15 mouse cellular contexts compared by ENCODE assay signal in the genomic region with DNA sequence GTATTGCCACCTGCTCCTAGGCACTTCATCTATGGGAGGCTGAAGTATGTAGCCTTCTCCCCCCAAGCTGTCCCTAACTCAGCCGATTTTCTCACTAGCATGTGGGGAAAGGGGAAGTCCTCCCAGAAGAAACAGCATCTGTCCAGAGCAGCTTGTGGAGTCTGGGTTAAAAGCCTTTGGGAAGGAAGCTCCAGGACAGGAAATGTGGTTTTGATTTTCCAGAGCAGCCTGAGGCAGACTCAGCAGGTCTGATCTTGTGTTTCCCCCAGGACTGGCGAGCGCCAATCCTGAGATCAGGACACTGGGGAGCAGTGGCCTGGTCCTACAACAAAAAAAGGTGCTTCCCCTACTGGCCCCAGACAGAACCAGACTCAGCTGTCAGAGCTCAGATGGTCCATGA. TPM values are rescaled to one million over a fixed set of nuclear protein-coding genes. Genes with fewer than 3 reads are reported as not detected.
A peak's percentile ranks its signal among the peaks of the same experiment; 100 is the strongest.
DNase-seq lines count a peak whose midpoint lies in the region; ATAC-seq and TF ChIP-seq lines count a peak whose summit lies in the region.
"Had no signal": no experiment of that assay in that cellular context is flagged by ENCODE, and none has a peak within 500 bp of the region (broad histone marks: within the 10 kb centered on the region; RNA-seq: fewer than 3 reads in every experiment).

No protein-coding gene starts in this region.

- in situ Hi-C loops in Patski (cut with MboI; ENCODE audit: low pct_unique_long_range_greater_than_20kb), result no loop called here

- no peak overlapping the region for H3K9ac ChIP-seq in forebrain, embryonic 15.5 days (replicated peaks)
- no peak overlapping the region for H3K9ac ChIP-seq in limb, embryonic 12.5 days (replicated peaks)
- no peak overlapping the region for H3K9ac ChIP-seq in kidney, embryonic 14.5 days (ENCODE audit: low read depth, low read length)
- H3K9ac ChIP-seq: lung, embryonic 15.5 days had no signal

- peak overlapping the region; percentile 62 for H3K27ac ChIP-seq in gastrocnemius, adult 2 months
- H3K27ac ChIP-seq in forebrain, embryonic 15.5 days (replicated peaks), result peak overlapping the region; percentile 79; the same call in 1 of the 2 replicates
- peak overlapping the region; percentile 79 for H3K27ac ChIP-seq in limb, embryonic 12.5 days
- H3K27ac ChIP-seq in kidney, embryonic 14.5 days (ENCODE audit: low read depth, low read length), result no peak overlapping the region
- H3K27ac ChIP-seq: lung, embryonic 15.5 days had no signal

- no peaks in the 10 kb centered on the region for H3K27me3 ChIP-seq in Patski
- no peaks in the 10 kb centered on the region for H3K27me3 ChIP-seq in forebrain, embryonic 15.5 days
- no peaks in the 10 kb centered on the region for H3K27me3 ChIP-seq in limb, embryonic 12.5 days
- H3K27me3 ChIP-seq in kidney, embryonic 14.5 days (ENCODE audit: control insufficient read depth, insufficient read depth, low read length), result no peaks in the 10 kb centered on the region; the same call in 1 of the 2 replicates

- H3K4me3 ChIP-seq in gastrocnemius, adult 2 months, result no peak overlapping the region
- no peak overlapping the region for H3K4me3 ChIP-seq in forebrain, embryonic 15.5 days
- no peak overlapping the region for H3K4me3 ChIP-seq in limb, embryonic 12.5 days (replicated peaks)
- H3K4me3 ChIP-seq in kidney, embryonic 14.5 days (ENCODE audit: low read length), result no peak overlapping the region
- H3K4me3 ChIP-seq: lung, embryonic 15.5 days had no signal

- DNase-seq in gastrocnemius, adult 2 months, result no peak
- no peak for DNase-seq in gastrocnemius, postnatal 36 days
- DNase-seq in Patski (ENCODE audit: low read depth, low spot score), result no peak
- no peak for DNase-seq in right cerebral cortex, postnatal 36 days (ENCODE audit: low spot score in 2 of 2)
- no peak for DNase-seq in left cerebral cortex, postnatal 4 days
- DNase-seq: adrenal gland, postnatal 25 days; B cell, adult 2 months; cerebellum, adult 2 months; right cerebral cortex, adult 18-20 months had no signal

- no peaks in the 10 kb centered on the region for H3K9me3 ChIP-seq in forebrain, embryonic 15.5 days
- no peaks in the 10 kb centered on the region for H3K9me3 ChIP-seq in limb, embryonic 12.5 days
- H3K9me3 ChIP-seq in kidney, embryonic 14.5 days (ENCODE audit: control insufficient read depth, low read length), result no peaks in the 10 kb centered on the region
- H3K9me3 ChIP-seq: lung, embryonic 15.5 days had no signal

- ATAC-seq in Patski, result peak; percentile 13
- ATAC-seq in forebrain, embryonic 15.5 days (replicated peaks), result no peak
- no peak for ATAC-seq in limb, embryonic 12.5 days (ENCODE audit: insufficient number of reproducible peaks, insufficient read depth, low FRiP score, low TSS enrichment, low read depth)
- no peak for ATAC-seq in kidney, embryonic 14.5 days (ENCODE audit: low FRiP score, low TSS enrichment)

- H3K36me3 ChIP-seq in forebrain, embryonic 15.5 days, result no peaks in the 10 kb centered on the region
- H3K36me3 ChIP-seq in limb, embryonic 12.5 days, result no peaks in the 10 kb centered on the region
- no peaks in the 10 kb centered on the region for H3K36me3 ChIP-seq in kidney, embryonic 14.5 days (ENCODE audit: control insufficient read depth, insufficient read depth, low read length)
- H3K36me3 ChIP-seq: lung, embryonic 15.5 days had no signal

- POLR2A ChIA-PET in Patski (lab: Charles Lee), result interaction anchor here (1.4 to 1.8 kb wide), 2 partner anchors 9 kb away, joined by 3 to 5 read pairs; no protein-coding TSS in a partner anchor

- no peak for TF ChIP-seq CTCF in gastrocnemius, adult 2 months (IDR thresholded peaks at IDR 0.05)
- TF ChIP-seq CTCF in Patski (IDR thresholded peaks at IDR 0.05), result no peak

- H3K4me1 ChIP-seq in forebrain, embryonic 15.5 days, result peaks cover 29% of the 10 kb centered on the region
- H3K4me1 ChIP-seq in limb, embryonic 12.5 days (replicated peaks), result peaks cover 33% of the 10 kb centered on the region
- H3K4me1 ChIP-seq in kidney, embryonic 14.5 days (ENCODE audit: control insufficient read depth, insufficient read depth, low read length), result peaks cover 11% of the 10 kb centered on the region; the same call in 1 of the 2 replicates

- CTCF ChIA-PET in Patski (lab: Charles Lee), result interaction anchor here (1.5 to 2.4 kb wide), 4 partner anchors 10 to 16 kb away, joined by 4 to 11 read pairs (median 7); no protein-coding TSS in a partner anchor

- intact Hi-C loops in gastrocnemius, adult 2 months (cut with DNase I), result loop anchor here (5.0 kb wide), 1 partner anchor 43 kb away; no protein-coding TSS in a partner anchor
- intact Hi-C loops in gastrocnemius, postnatal 36 days (cut with DNase I), result no loop called here
- intact Hi-C loops in left cerebral cortex, postnatal 4 days (cut with DNase I), result no loop called here

- 71% methylated on average over 3 of the region's 3 CpGs for WGBS in forebrain, embryonic 15.5 days
- 6% methylated on average over 3 of the region's 3 CpGs for WGBS in limb, embryonic 12.5 days
- WGBS in kidney, embryonic 14.5 days, result 44% methylated on average over 3 of the region's 3 CpGs

- H3K4me2 ChIP-seq in forebrain, embryonic 15.5 days (replicated peaks), result no peak overlapping the region
- H3K4me2 ChIP-seq in limb, embryonic 12.5 days, result peak overlapping the region; percentile 15; the same call in 1 of the 2 replicates
- no peak overlapping the region for H3K4me2 ChIP-seq in kidney, embryonic 14.5 days (replicated peaks; ENCODE audit: low read depth, low read length)
- H3K4me2 ChIP-seq: lung, embryonic 15.5 days had no signal

RNA-seq across cellular contexts. Expression of a gene that starts 15.3 kb away (rescaled TPM):
- total RNA-seq in gastrocnemius, adult 2 months (2021), result 1 to 10 TPM in 1 of 2 experiments, under 1 TPM in 1; 0.92 to 1.1 TPM
- total RNA-seq in gastrocnemius, postnatal 36 days (2021), result 1 to 10 TPM; 1.9 to 2.0 TPM
- 16.7 TPM for polyA plus RNA-seq in Patski (2021)
- polyA plus RNA-seq in forebrain, embryonic 15.5 days (2015; fragmentation: Nextera tagmentation; extraction: Ambion mirVana), result 24.0 and 26.9 TPM in 2 replicates
- polyA plus RNA-seq in limb, embryonic 12.5 days (2016; fragmentation: Nextera tagmentation; extraction: Ambion mirVana), result 10.1 and 11.1 TPM in 2 replicates
- polyA plus RNA-seq in kidney, embryonic 14.5 days (2014; fragmentation: Nextera tagmentation; extraction: Ambion mirVana), result 6.5 and 8.5 TPM in 2 replicates
- total RNA-seq in left cerebral cortex, postnatal 4 days (2021), result 10 to 100 TPM; 29.9 to 38.1 TPM

RNA-seq across cellular contexts. Expression of a gene that starts 23.7 kb away (rescaled TPM):
- total RNA-seq in gastrocnemius, adult 2 months (2021), result 10 to 100 TPM in 1 of 2 experiments, 1 to 10 TPM in 1; 9.7 to 14.9 TPM
- 10 to 100 TPM; 13.1 to 13.9 TPM for total RNA-seq in gastrocnemius, postnatal 36 days (2021)
- polyA plus RNA-seq in Patski (2021), result 40.2 TPM
- polyA plus RNA-seq in forebrain, embryonic 15.5 days (2015; fragmentation: Nextera tagmentation; extraction: Ambion mirVana), result 17.0 and 18.1 TPM in 2 replicates
- polyA plus RNA-seq in limb, embryonic 12.5 days (2016; fragmentation: Nextera tagmentation; extraction: Ambion mirVana), result 27.9 and 28.9 TPM in 2 replicates
- polyA plus RNA-seq in kidney, embryonic 14.5 days (2014; fragmentation: Nextera tagmentation; extraction: Ambion mirVana), result 21.3 and 29.8 TPM in 2 replicates
- 10 to 100 TPM; 19.4 to 21.5 TPM for total RNA-seq in left cerebral cortex, postnatal 4 days (2021)

RNA-seq across cellular contexts. Expression of a gene that starts 58.1 kb away (rescaled TPM):
- total RNA-seq in gastrocnemius, adult 2 months (2021), result not detected
- not detected for total RNA-seq in gastrocnemius, postnatal 36 days (2021)
- polyA plus RNA-seq in Patski (2021), result not detected
- polyA plus RNA-seq in forebrain, embryonic 15.5 days (2015; fragmentation: Nextera tagmentation; extraction: Ambion mirVana), result 0.11 and 0.29 TPM in 2 replicates
- polyA plus RNA-seq in limb, embryonic 12.5 days (2016; fragmentation: Nextera tagmentation; extraction: Ambion mirVana), result 0.24 and 0.29 TPM in 2 replicates
- polyA plus RNA-seq in kidney, embryonic 14.5 days (2014; fragmentation: Nextera tagmentation; extraction: Ambion mirVana), result not detected in 2 replicates
- under 1 TPM; 0.58 to 0.72 TPM for total RNA-seq in left cerebral cortex, postnatal 4 days (2021)
- total RNA-seq: heart, postnatal 10 days had no signal
- polyA plus RNA-seq: kidney, postnatal 0 days had no signal
